Mouse (Mus musculus): ENCODE results near the gene Galk2.

DNA sequence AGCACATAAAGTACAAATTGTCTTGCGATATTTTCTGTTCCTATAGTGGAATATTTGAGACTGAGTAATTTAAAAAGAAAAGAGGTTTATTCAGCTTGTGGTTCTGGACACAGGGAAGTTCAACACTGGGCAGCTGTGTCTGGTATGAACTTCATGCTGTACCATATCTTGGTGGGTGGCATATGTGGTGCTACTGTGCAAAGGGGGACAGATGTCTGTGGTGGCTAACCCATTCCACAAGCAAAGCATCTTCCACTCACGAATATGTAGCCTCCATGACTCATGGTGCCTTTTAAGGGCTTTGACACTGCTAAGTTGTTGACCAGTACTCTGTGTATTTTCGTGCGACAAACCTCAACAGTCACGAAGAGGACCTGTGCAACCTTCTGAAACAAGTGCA is 63.2 kb downstream of the Galk2 start:
- TF ChIP-seq POLR2A (IDR thresholded peaks at IDR 0.05; ENCODE audit: insufficient read depth, low read depth, low read length) (no peak), CTCF (IDR thresholded peaks at IDR 0.05; ENCODE audit: insufficient read depth, low read depth, low read length) (no peak)
